Mouse (Mus musculus) ES-Bruce4 (cell line): ENCODE measurements around the gene Oxa1l.

Experiments used
- CTCF ChIP-seq: IDR thresholded peaks from one replicate; pipeline ENCODE4 v1.8.1; 2011; ENCODE audit warnings: low read depth, low read length
- EP300 ChIP-seq: IDR thresholded peaks from 2 replicates; pipeline ENCODE4 v1.6.1; 2011; ENCODE audit warnings: low read depth, low read length; ENCODE audit not compliant: insufficient read depth
- POLR2A ChIP-seq: IDR thresholded peaks from one replicate; pipeline ENCODE4 v1.8.1; 2011; ENCODE audit warnings: low read length; ENCODE audit not compliant: insufficient read depth

DNA sequence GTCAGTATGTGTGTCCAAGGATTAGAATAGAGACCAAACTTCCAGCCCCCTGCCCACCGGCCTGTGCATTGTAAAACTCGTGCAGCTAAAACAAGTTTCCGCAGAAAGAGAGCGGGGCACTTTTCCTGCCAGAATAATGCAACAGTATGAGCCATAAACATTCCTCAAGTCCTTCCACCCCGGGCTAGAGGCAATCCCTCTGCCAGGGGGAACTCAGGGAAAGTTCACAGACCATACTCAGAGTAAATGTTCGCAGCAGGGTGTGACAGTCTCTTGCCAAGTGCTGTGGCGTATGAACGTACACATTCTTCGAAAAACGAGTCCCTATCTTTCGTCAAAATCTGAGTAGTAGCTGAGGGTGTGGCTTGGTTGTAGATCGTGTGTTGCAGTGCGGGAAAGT is 18.9 kb downstream of the Oxa1l start:
- no peak for TF ChIP-seq POLR2A
- no peak for TF ChIP-seq CTCF
- TF ChIP-seq EP300: no peak
